Mouse (Mus musculus) embryonic facial prominence, embryonic 13.5 days (tissue): ENCODE data around the gene Dnajb9. TPM values are rescaled to one million over a fixed set of nuclear protein-coding genes. Genes with fewer than 3 reads are reported as not detected.
A peak's percentile ranks its signal among the peaks of the same experiment; 100 is the strongest.
"Not testable (repeated sequence)": the region's sequence is repeated elsewhere in the genome, so short reads cannot be mapped to it uniquely, and the experiment has no call there.

ENCODE experiments used
- ATAC-seq: fragments of 200-750 bp; cut with Nextera tagmentation; 2 replicates; pipeline ENCODE4 v1.8.0; 2017; ENCODE audit warnings: low read depth; ENCODE audit not compliant: insufficient number of reproducible peaks, insufficient read depth, low FRiP score, low TSS enrichment
- H3K27ac ChIP-seq: fragments of 300-500 bp; sonication (generic); 2 replicates; pipeline ENCODE4 v1.5.1; 2015; ENCODE audit warnings: moderate library complexity, mild to moderate bottlenecking, inconsistent platforms
- H3K27me3 ChIP-seq: fragments of 300-500 bp; sonication (generic); 2 replicates; pipeline ENCODE4 v1.6.1; 2015; ENCODE audit warnings: mild to moderate bottlenecking, inconsistent platforms
- H3K36me3 ChIP-seq: fragments of 300-500 bp; sonication (generic); 2 replicates; pipeline ENCODE4 v1.6.1; 2015; ENCODE audit warnings: mild to moderate bottlenecking, inconsistent platforms
- H3K4me1 ChIP-seq: fragments of 300-500 bp; sonication (generic); 2 replicates; pipeline ENCODE4 v1.6.1; 2015; ENCODE audit warnings: inconsistent platforms
- H3K4me2 ChIP-seq: fragments of 300-500 bp; sonication (generic); 2 replicates; pipeline ENCODE4 v1.6.1; 2015; ENCODE audit warnings: moderate library complexity, mild to moderate bottlenecking, inconsistent platforms
- H3K4me3 ChIP-seq: fragments of 300-500 bp; sonication (generic); 2 replicates; pipeline ENCODE4 v1.5.1; 2015; ENCODE audit warnings: mild to moderate bottlenecking, inconsistent platforms
- H3K9ac ChIP-seq: fragments of 300-500 bp; sonication (generic); 2 replicates; pipeline ENCODE4 v1.6.1; 2015; ENCODE audit warnings: mild to moderate bottlenecking, inconsistent platforms
- H3K9me3 ChIP-seq: fragments of 300-500 bp; sonication (generic); 2 replicates; pipeline ENCODE4 v1.6.1; 2016; ENCODE audit warnings: inconsistent platforms
- WGBS: fragments of 180-500 bp; shearing (Covaris S2); methylation state at CpG from one replicate; pipeline ENCODE4 v1.1.7; 2015; ENCODE audit warnings: mixed read lengths; 5-methylcytosine and 5-hydroxymethylcytosine counted together
- polyA plus RNA-seq: library from polyadenylated mRNA; unstranded; fragments of >200 nt; fragmentation: Nextera tagmentation; extraction: Ambion mirVana; gene quantifications from 2 replicates; pipeline ENCODE4 v1.2.1, GENCODE M21; 2015

Dnajb9 gene
- polyA plus RNA-seq = 19.8 and 25.7 TPM in 2 replicates

- Histone ChIP-seq H3K9me3 (no peaks in the 10 kb centered on the region), H3K27me3 (no peaks in the 10 kb centered on the region), H3K27ac (peak within 1 kb of the TSS; percentile 83), H3K4me3 (peak within 1 kb of the TSS; percentile 95), H3K4me1 (peaks cover 7% of the 10 kb centered on the region), H3K4me2 (peak within 1 kb of the TSS; percentile 78), H3K36me3 (peaks cover 4% of the 10 kb centered on the region), H3K9ac (peak within 1 kb of the TSS; percentile 89)
- peak; percentile 100 for ATAC-seq
- WGBS = under 1% methylated on average over 77 of the region's 77 CpGs
These were observed at the start of gene Dnajb9 for GRCm38 (mm10) chr12:44209824-44210752. Gene Dnajb9 (minus strand): TSS chr12:44210326.

GRCm38 (mm10) chr12:44248309-44248977 lies 38.3 kb upstream of the Dnajb9 start:
- H3K9ac ChIP-seq = no peak overlapping the region
- H3K27me3 ChIP-seq = no peaks in the 10 kb centered on the region
- no peak overlapping the region for H3K27ac ChIP-seq
- no peak overlapping the region for H3K4me2 ChIP-seq
- H3K4me3 ChIP-seq = no peak overlapping the region
- H3K36me3 ChIP-seq = no peaks in the 10 kb centered on the region
- 83% methylated on average over 9 of the region's 9 CpGs for WGBS
- no peaks in the 10 kb centered on the region for H3K9me3 ChIP-seq
- no peak for ATAC-seq
- H3K4me1 ChIP-seq = no peaks in the 10 kb centered on the region

GRCm38 (mm10) chr12:44245739-44246138 lies 35.6 kb upstream of the Dnajb9 start:
- ATAC-seq = no peak
- Histone ChIP-seq H3K4me2 (no peak overlapping the region), H3K4me3 (no peak overlapping the region), H3K36me3 (no peaks in the 10 kb centered on the region), H3K4me1 (no peaks in the 10 kb centered on the region), H3K27me3 (no peaks in the 10 kb centered on the region), H3K27ac (no peak overlapping the region), H3K9ac (no peak overlapping the region), H3K9me3 (no peaks in the 10 kb centered on the region)
- WGBS = 93% methylated on average over 3 of the region's 3 CpGs

- no peaks in the 10 kb centered on the region for H3K4me1 ChIP-seq
- H3K27me3 ChIP-seq = no peaks in the 10 kb centered on the region
- no peak overlapping the region for H3K9ac ChIP-seq
- H3K4me3 ChIP-seq = no peak overlapping the region
- no peak overlapping the region for H3K27ac ChIP-seq
- no peak overlapping the region for H3K4me2 ChIP-seq
- no peak for ATAC-seq
- no peaks in the 10 kb centered on the region for H3K36me3 ChIP-seq
- no peaks in the 10 kb centered on the region for H3K9me3 ChIP-seq
- WGBS = 88% methylated on average over 4 of the region's 4 CpGs
These were observed 32.3 kb upstream of the Dnajb9 start for GRCm38 (mm10) chr12:44242407-44242806.

- no peak overlapping the region for H3K4me3 ChIP-seq
- H3K9me3 ChIP-seq = no peaks in the 10 kb centered on the region
- no peak overlapping the region for H3K27ac ChIP-seq
- H3K27me3 ChIP-seq = no peaks in the 10 kb centered on the region
- H3K36me3 ChIP-seq = no peaks in the 10 kb centered on the region
- no peak overlapping the region for H3K9ac ChIP-seq
- H3K4me1 ChIP-seq = no peaks in the 10 kb centered on the region
- WGBS = 75% methylated on average over 7 of the region's 7 CpGs
- ATAC-seq = no peak
- H3K4me2 ChIP-seq = no peak overlapping the region
These were observed 31.0 kb upstream of the Dnajb9 start for GRCm38 (mm10) chr12:44241090-44241489.

- H3K27me3 ChIP-seq = peaks cover 8% of the 10 kb centered on the region; the same call in 1 of the 2 replicates
- 70% methylated on average over 3 of the region's 3 CpGs for WGBS
- H3K4me2 ChIP-seq = no peak overlapping the region
- no peak overlapping the region for H3K4me3 ChIP-seq
- H3K36me3 ChIP-seq = no peaks in the 10 kb centered on the region
- no peaks in the 10 kb centered on the region for H3K9me3 ChIP-seq
- no peaks in the 10 kb centered on the region for H3K4me1 ChIP-seq
- no peak overlapping the region for H3K9ac ChIP-seq
- no peak overlapping the region for H3K27ac ChIP-seq
- ATAC-seq = no peak
These were observed 14.5 kb upstream of the Dnajb9 start for GRCm38 (mm10) chr12:44224650-44225049.

- 52% methylated on average over 3 of the region's 3 CpGs for WGBS
- ATAC-seq = 0 out of 2 replicates have a peak, but pooled peaks have one; percentile 32
- Histone ChIP-seq H3K4me1 (no peaks in the 10 kb centered on the region), H3K4me2 (no peak overlapping the region), H3K9me3 (no peaks in the 10 kb centered on the region), H3K27me3 (peaks cover 8% of the 10 kb centered on the region; the same call in 1 of the 2 replicates), H3K27ac (no peak overlapping the region), H3K36me3 (no peaks in the 10 kb centered on the region), H3K4me3 (no peak overlapping the region), H3K9ac (no peak overlapping the region)
These were observed 12.9 kb upstream of the Dnajb9 start for GRCm38 (mm10) chr12:44223044-44223443.

GRCm38 (mm10) chr12:44221651-44222356 lies 11.7 kb upstream of the Dnajb9 start:
- no peak overlapping the region for H3K27ac ChIP-seq
- peak overlapping the region; percentile 73 for H3K4me2 ChIP-seq
- no peak for ATAC-seq
- H3K4me1 ChIP-seq = no peaks in the 10 kb centered on the region
- peak overlapping the region; percentile 74 for H3K9ac ChIP-seq
- no peaks in the 10 kb centered on the region for H3K9me3 ChIP-seq
- peaks cover 8% of the 10 kb centered on the region; the same call in 1 of the 2 replicates for H3K27me3 ChIP-seq
- WGBS = 1% methylated on average over 89 of the region's 89 CpGs
- peak overlapping the region; percentile 54 for H3K4me3 ChIP-seq
- no peaks in the 10 kb centered on the region for H3K36me3 ChIP-seq

- not testable (repeated sequence) for H3K27me3 ChIP-seq, H3K36me3 ChIP-seq, H3K9me3 ChIP-seq, H3K27ac ChIP-seq, ATAC-seq, H3K4me1 ChIP-seq
- peak within 1 kb of the TSS; percentile 73 for H3K4me2 ChIP-seq
- H3K4me3 ChIP-seq = peak within 1 kb of the TSS; percentile 54
- peak within 1 kb of the TSS; percentile 74 for H3K9ac ChIP-seq
- 91% methylated on average over 2 of the region's 2 CpGs for WGBS
These were observed 10.9 kb upstream of the Dnajb9 start, which contains the start of gene Pnpla8 for GRCm38 (mm10) chr12:44221070-44221469. Gene Pnpla8 (plus strand): TSS chr12:44221370.

- H3K27ac ChIP-seq = no peak overlapping the region
- no peaks in the 10 kb centered on the region for H3K27me3 ChIP-seq
- no peak overlapping the region for H3K4me3 ChIP-seq
- 95% methylated on average over 3 of the region's 3 CpGs for WGBS
- no peak overlapping the region for H3K9ac ChIP-seq
- H3K4me2 ChIP-seq = no peak overlapping the region
- no peaks in the 10 kb centered on the region for H3K9me3 ChIP-seq
- no peak for ATAC-seq
- no peaks in the 10 kb centered on the region for H3K36me3 ChIP-seq
- peaks cover 7% of the 10 kb centered on the region for H3K4me1 ChIP-seq
These were observed 1.4 kb upstream of the Dnajb9 start for GRCm38 (mm10) chr12:44211555-44211954.

- no peaks in the 10 kb centered on the region for H3K9me3 ChIP-seq
- peak overlapping the region; percentile 83 for H3K27ac ChIP-seq
- peaks cover 4% of the 10 kb centered on the region for H3K36me3 ChIP-seq
- WGBS = under 1% methylated on average over 37 of the region's 37 CpGs
- no peaks in the 10 kb centered on the region for H3K27me3 ChIP-seq
- peak overlapping the region; percentile 78 for H3K4me2 ChIP-seq
- ATAC-seq = peak; percentile 27; the same call in 1 of the 2 replicates
- peaks cover 7% of the 10 kb centered on the region for H3K4me1 ChIP-seq
- H3K4me3 ChIP-seq = peak overlapping the region; percentile 95
- H3K9ac ChIP-seq = peak overlapping the region; percentile 89
These were observed 844 bp downstream of the Dnajb9 start for GRCm38 (mm10) chr12:44209141-44209823.
